Mouse (Mus musculus): ENCODE results near the gene Adamtsl1.

Gene Adamtsl1

GRCm38 (mm10) chr4:85677621-85678020 lies 163.6 kb downstream of the Adamtsl1 start:
- DNase-seq: peak; percentile 9 to 27

- no peak for DNase-seq
Observed at GRCm38 (mm10) chr4:85686160-85686559, 172.2 kb downstream of the Adamtsl1 start.

- DNase-seq: no peak
Observed at GRCm38 (mm10) chr4:85695237-85695636, 181.3 kb downstream of the Adamtsl1 start.

GRCm38 (mm10) chr4:85707352-85708057 lies 193.5 kb downstream of the Adamtsl1 start:
- DNase-seq: no peak

- DNase-seq: no peak
Observed at GRCm38 (mm10) chr4:85709636-85710035, 195.7 kb downstream of the Adamtsl1 start.

GRCm38 (mm10) chr4:85724999-85725398 lies 211.0 kb downstream of the Adamtsl1 start:
- no peak for DNase-seq

GRCm38 (mm10) chr4:85727731-85728130 lies 213.8 kb downstream of the Adamtsl1 start:
- DNase-seq: no peak

GRCm38 (mm10) chr4:85728416-85728815 lies 214.4 kb downstream of the Adamtsl1 start:
- no peak for DNase-seq

GRCm38 (mm10) chr4:85740478-85740877 lies 226.5 kb downstream of the Adamtsl1 start:
- no peak for DNase-seq

- peak; percentile 9 for DNase-seq
Observed at GRCm38 (mm10) chr4:85741825-85742391, 227.9 kb downstream of the Adamtsl1 start.

- DNase-seq: no peak
Observed at GRCm38 (mm10) chr4:85743427-85743826, 229.5 kb downstream of the Adamtsl1 start.

GRCm38 (mm10) chr4:85762684-85763083 lies 248.7 kb downstream of the Adamtsl1 start:
- no peak for DNase-seq

- DNase-seq: no peak
Observed at GRCm38 (mm10) chr4:85763161-85764014, 249.4 kb downstream of the Adamtsl1 start.

- DNase-seq: peak in 1 of 2 experiments; percentile 7
Observed at GRCm38 (mm10) chr4:85764015-85764450, 250.1 kb downstream of the Adamtsl1 start.

- no peak for DNase-seq
Observed at GRCm38 (mm10) chr4:85764476-85764875, 250.5 kb downstream of the Adamtsl1 start.

- DNase-seq: no peak
Observed at GRCm38 (mm10) chr4:85767666-85768065, 253.7 kb downstream of the Adamtsl1 start.

- peak; percentile 33 to 60 for DNase-seq
Observed at GRCm38 (mm10) chr4:85768107-85768506, 254.1 kb downstream of the Adamtsl1 start.

- no peak for DNase-seq
Observed at GRCm38 (mm10) chr4:85782511-85782910, 268.5 kb downstream of the Adamtsl1 start.

- no peak for DNase-seq
Observed at GRCm38 (mm10) chr4:85783768-85784379, 269.9 kb downstream of the Adamtsl1 start.

GRCm38 (mm10) chr4:85784428-85784827 lies 270.5 kb downstream of the Adamtsl1 start:
- no peak for DNase-seq

- peak; percentile 53 to 65 for DNase-seq
Observed at GRCm38 (mm10) chr4:85790226-85790625, 276.3 kb downstream of the Adamtsl1 start.

GRCm38 (mm10) chr4:85801805-85802204 lies 287.8 kb downstream of the Adamtsl1 start:
- peak; percentile 88 to 89 for DNase-seq

- no peak for DNase-seq
Observed at GRCm38 (mm10) chr4:85814418-85814817, 300.4 kb downstream of the Adamtsl1 start.
